ENCODE assay signal across 8 mouse cellular contexts in the genomic region with DNA sequence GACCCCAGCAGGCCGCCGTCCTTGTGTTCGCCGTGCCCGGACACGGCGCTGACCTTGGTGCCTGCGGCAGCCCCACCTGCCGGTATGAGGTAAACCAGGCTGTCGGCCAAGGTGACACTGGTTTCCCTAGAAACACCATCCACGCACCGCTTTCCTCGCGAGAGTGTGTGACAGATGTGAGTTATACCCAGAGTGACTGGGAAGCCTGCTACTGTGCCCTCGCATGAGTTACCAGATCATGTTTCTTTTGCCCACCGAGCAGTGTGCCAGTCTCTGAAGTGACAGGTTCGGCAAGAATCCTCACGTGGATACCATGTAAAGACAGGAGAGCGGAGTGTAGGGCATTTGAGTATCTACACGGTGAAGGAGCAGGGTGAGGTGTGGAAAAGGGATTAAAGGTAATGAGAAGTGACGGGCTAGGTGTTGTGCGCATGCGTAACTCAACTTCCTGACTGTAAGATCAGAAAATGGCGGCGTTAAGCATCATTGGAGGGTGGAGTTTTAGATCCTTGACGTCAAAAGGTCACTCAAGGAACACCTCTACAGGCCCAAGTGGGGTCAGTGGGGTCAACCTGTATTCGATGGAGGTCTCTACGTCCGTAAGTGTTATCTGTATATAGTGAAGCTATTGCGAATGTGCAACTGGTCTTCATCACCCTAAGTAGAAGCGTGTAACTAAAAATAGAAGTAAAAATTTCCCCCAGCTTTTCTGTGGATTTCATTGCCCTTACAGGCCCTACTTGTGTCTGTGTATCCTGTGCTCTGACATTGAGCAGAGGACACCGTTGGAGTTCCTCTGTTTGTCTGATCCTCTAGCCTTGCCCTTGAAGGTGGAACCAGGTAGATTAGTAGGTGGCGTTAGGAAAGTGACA. TPM values are rescaled to one million over a fixed set of nuclear protein-coding genes. Genes with fewer than 3 reads are reported as not detected.
DNase-seq lines count a peak whose midpoint lies in the region; ATAC-seq lines count a peak whose summit lies in the region.

No protein-coding gene starts in this region.

- no peaks in the 10 kb centered on the region for H3K9me3 ChIP-seq in embryonic facial prominence, embryonic 10.5 days
- no peaks in the 10 kb centered on the region for H3K9me3 ChIP-seq in kidney, embryonic 14.5 days (ENCODE audit: control insufficient read depth, low read length)
- no peaks in the 10 kb centered on the region for H3K9me3 ChIP-seq in liver, embryonic 13.5 days (replicated peaks)
- no peaks in the 10 kb centered on the region for H3K9me3 ChIP-seq in neural tube, embryonic 12.5 days

- H3K9ac ChIP-seq in kidney, embryonic 14.5 days (ENCODE audit: low read depth, low read length) = peak overlapping the region; percentile 78
- peak overlapping the region; percentile 93 for H3K9ac ChIP-seq in liver, embryonic 13.5 days
- peak overlapping the region; percentile 67 for H3K9ac ChIP-seq in neural tube, embryonic 12.5 days

- H3K27ac ChIP-seq in embryonic facial prominence, embryonic 10.5 days (replicated peaks) = peak overlapping the region; percentile 93
- H3K27ac ChIP-seq in kidney, embryonic 14.5 days (ENCODE audit: low read depth, low read length) = peak overlapping the region; percentile 89
- H3K27ac ChIP-seq in liver, embryonic 13.5 days = peak overlapping the region; percentile 95
- peak overlapping the region; percentile 26; the same call in 1 of the 2 replicates for H3K27ac ChIP-seq in neural tube, embryonic 12.5 days

- peaks cover 14% of the 10 kb centered on the region for H3K4me1 ChIP-seq in embryonic facial prominence, embryonic 10.5 days
- H3K4me1 ChIP-seq in kidney, embryonic 14.5 days (ENCODE audit: control insufficient read depth, insufficient read depth, low read length) = no peaks in the 10 kb centered on the region
- H3K4me1 ChIP-seq in liver, embryonic 13.5 days (replicated peaks) = peaks cover 58% of the 10 kb centered on the region
- 0 out of 2 replicates have a peak, but pooled peaks cover 7% of the 10 kb centered on the region for H3K4me1 ChIP-seq in neural tube, embryonic 12.5 days

- peak; percentile 87 for DNase-seq in 3T3-L1 (ENCODE audit: low read depth, low spot score)
- peak; percentile 98 for DNase-seq in MN1 (ENCODE audit: low spot score)
- peak; percentile 62 for DNase-seq in embryonic facial prominence, embryonic 10.5 days (ENCODE audit: low spot score)
- peak; percentile 75 for DNase-seq in heart, adult 8-10 months (ENCODE audit: low spot score)
- peak; percentile 72 for DNase-seq in liver, embryonic 13.5 days
- peak; percentile 53 to 65 for DNase-seq in thymus, postnatal 10 days (ENCODE audit: low spot score in 2 of 2)

- H3K4me2 ChIP-seq in kidney, embryonic 14.5 days (replicated peaks; ENCODE audit: low read depth, low read length) = peak overlapping the region; percentile 88
- peak overlapping the region; percentile 86 for H3K4me2 ChIP-seq in liver, embryonic 13.5 days
- H3K4me2 ChIP-seq in neural tube, embryonic 12.5 days (replicated peaks) = peak overlapping the region; percentile 75

- peak overlapping the region; percentile 86 for H3K4me3 ChIP-seq in embryonic facial prominence, embryonic 10.5 days
- H3K4me3 ChIP-seq in kidney, embryonic 14.5 days (ENCODE audit: low read length) = peak overlapping the region; percentile 90
- peak overlapping the region; percentile 92 for H3K4me3 ChIP-seq in liver, embryonic 13.5 days (replicated peaks)
- peak overlapping the region; percentile 73 for H3K4me3 ChIP-seq in neural tube, embryonic 12.5 days

- no peak; the same call in 1 of the 2 replicates for ATAC-seq in kidney, embryonic 14.5 days (ENCODE audit: low FRiP score, low TSS enrichment)
- ATAC-seq in liver, embryonic 13.5 days (ENCODE audit: low read depth) = peak; percentile 2; the same call in 1 of the 2 replicates
- peak; percentile 70 for ATAC-seq in neural tube, embryonic 12.5 days (ENCODE audit: low FRiP score, low read depth)

- WGBS in embryonic facial prominence, embryonic 10.5 days = 18% methylated on average over 33 of the region's 33 CpGs
- WGBS in kidney, embryonic 14.5 days = 15% methylated on average over 33 of the region's 33 CpGs
- 12% methylated on average over 33 of the region's 33 CpGs for WGBS in liver, embryonic 13.5 days (ENCODE audit: insufficient replicate concordance)
- 18% methylated on average over 33 of the region's 33 CpGs for WGBS in neural tube, embryonic 12.5 days

- peaks cover 10% of the 10 kb centered on the region; the same call in 1 of the 2 replicates for H3K27me3 ChIP-seq in embryonic facial prominence, embryonic 10.5 days (replicated peaks; ENCODE audit: low read depth, poor library complexity, severe bottlenecking)
- H3K27me3 ChIP-seq in kidney, embryonic 14.5 days (ENCODE audit: control insufficient read depth, insufficient read depth, low read length) = no peaks in the 10 kb centered on the region
- H3K27me3 ChIP-seq in liver, embryonic 13.5 days = no peaks in the 10 kb centered on the region
- H3K27me3 ChIP-seq in neural tube, embryonic 12.5 days (replicated peaks) = no peaks in the 10 kb centered on the region

- H3K36me3 ChIP-seq in embryonic facial prominence, embryonic 10.5 days (replicated peaks) = peaks cover 8% of the 10 kb centered on the region
- H3K36me3 ChIP-seq in kidney, embryonic 14.5 days (ENCODE audit: control insufficient read depth, insufficient read depth, low read length) = peaks cover 5% of the 10 kb centered on the region
- peaks cover 9% of the 10 kb centered on the region for H3K36me3 ChIP-seq in liver, embryonic 13.5 days
- H3K36me3 ChIP-seq in neural tube, embryonic 12.5 days = peaks cover 5% of the 10 kb centered on the region

RNA-seq across cellular contexts. Expression of a gene that starts 0.9 kb away (rescaled TPM):
- 108 and 114 TPM in 2 replicates for polyA plus RNA-seq in embryonic facial prominence, embryonic 10.5 days (2016; fragmentation: Nextera tagmentation; extraction: Ambion mirVana)
- 1,000 to 10,000 TPM; 1,901 to 2,083 (median 1,945) TPM for total RNA-seq in heart, adult 8-10 months (2022)
- 46.8 and 108 TPM in 2 replicates for polyA plus RNA-seq in kidney, embryonic 14.5 days (2014; fragmentation: Nextera tagmentation; extraction: Ambion mirVana)
- polyA plus RNA-seq in liver, embryonic 13.5 days (2015; fragmentation: Nextera tagmentation; extraction: Ambion mirVana) = 83.9 and 102 TPM in 2 replicates
- 93.8 and 103 TPM in 2 replicates for polyA plus RNA-seq in neural tube, embryonic 12.5 days (2016; fragmentation: Nextera tagmentation; extraction: Ambion mirVana)

RNA-seq across cellular contexts. Expression of a gene that starts 17.7 kb away (rescaled TPM):
- polyA plus RNA-seq in embryonic facial prominence, embryonic 10.5 days (2016; fragmentation: Nextera tagmentation; extraction: Ambion mirVana) = 118 and 123 TPM in 2 replicates
- total RNA-seq in heart, adult 8-10 months (2022) = 100 to 1,000 TPM in 2 of 4 experiments, 10 to 100 TPM in 2; 96.9 to 111 (median 102) TPM
- polyA plus RNA-seq in kidney, embryonic 14.5 days (2014; fragmentation: Nextera tagmentation; extraction: Ambion mirVana) = 119 and 132 TPM in 2 replicates
- 37.0 and 42.9 TPM in 2 replicates for polyA plus RNA-seq in liver, embryonic 13.5 days (2015; fragmentation: Nextera tagmentation; extraction: Ambion mirVana)
- polyA plus RNA-seq in neural tube, embryonic 12.5 days (2016; fragmentation: Nextera tagmentation; extraction: Ambion mirVana) = 145 and 150 TPM in 2 replicates

RNA-seq across cellular contexts. Expression of a gene that starts 24.8 kb away (rescaled TPM):
- 128 and 143 TPM in 2 replicates for polyA plus RNA-seq in embryonic facial prominence, embryonic 10.5 days (2016; fragmentation: Nextera tagmentation; extraction: Ambion mirVana)
- total RNA-seq in heart, adult 8-10 months (2022) = 10 to 100 TPM; 22.6 to 23.5 (median 23.0) TPM
- polyA plus RNA-seq in kidney, embryonic 14.5 days (2014; fragmentation: Nextera tagmentation; extraction: Ambion mirVana) = 80.7 and 112 TPM in 2 replicates
- polyA plus RNA-seq in liver, embryonic 13.5 days (2015; fragmentation: Nextera tagmentation; extraction: Ambion mirVana) = 72.6 and 78.4 TPM in 2 replicates
- 85.3 and 86.0 TPM in 2 replicates for polyA plus RNA-seq in neural tube, embryonic 12.5 days (2016; fragmentation: Nextera tagmentation; extraction: Ambion mirVana)

Comparison
In these comparisons a context has a peak if more than half of its experiments do, and no peak if none do; other contexts are left out.
1. H3K27ac ChIP-seq: peak in every context shown above with its lines; median percentile 95 in liver, embryonic 13.5 days; 93 in embryonic facial prominence, embryonic 10.5 days; 89 in kidney, embryonic 14.5 days; 26 in neural tube, embryonic 12.5 days.